Mouse (Mus musculus): ENCODE measurements at regions not wholly inside any gene's neighbourhood (a gene's known extent, or its start where the extent isn't known, plus 50 kb on each side); places are given as distances from the start of the nearest gene placed in this dataset.

DNA sequence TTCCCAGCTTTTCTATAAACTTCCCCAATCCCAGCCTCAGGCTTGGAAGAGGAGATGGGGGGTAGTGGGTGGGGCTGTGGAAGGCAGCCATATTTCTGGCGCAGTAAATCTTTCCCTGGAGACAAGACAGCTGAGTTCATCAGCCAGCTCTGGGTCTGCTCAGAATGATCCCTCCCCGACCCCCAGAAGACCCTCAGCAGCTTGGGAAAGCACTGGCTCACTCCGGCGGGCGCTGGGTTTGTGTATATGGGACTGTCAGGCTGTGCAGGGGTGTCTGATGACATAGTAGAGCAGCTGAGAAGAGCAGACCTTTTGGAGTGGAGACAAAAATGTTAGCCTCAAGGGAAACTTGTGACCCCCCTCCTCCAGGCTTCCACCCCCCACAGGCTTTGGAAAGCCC is 181.4 kb downstream of the Zfp36l1 start:
- TF ChIP-seq POLR2A (IDR thresholded peaks at IDR 0.05; ENCODE audit: extremely low read depth, insufficient read depth, low read length) = no peak
- no peak for TF ChIP-seq CTCF (IDR thresholded peaks at IDR 0.05; ENCODE audit: low read depth, low read length)
